Mouse (Mus musculus) kidney, postnatal 14 days (tissue): ENCODE results near the gene Lif.
A peak's percentile ranks its signal among the peaks of the same experiment; 100 is the strongest.

Experiments used
- DNase-seq: peaks from one replicate; pipeline ENCODE4 v3.0.0; 2022; ENCODE audit warnings: mixed read lengths

Lif gene

DNA sequence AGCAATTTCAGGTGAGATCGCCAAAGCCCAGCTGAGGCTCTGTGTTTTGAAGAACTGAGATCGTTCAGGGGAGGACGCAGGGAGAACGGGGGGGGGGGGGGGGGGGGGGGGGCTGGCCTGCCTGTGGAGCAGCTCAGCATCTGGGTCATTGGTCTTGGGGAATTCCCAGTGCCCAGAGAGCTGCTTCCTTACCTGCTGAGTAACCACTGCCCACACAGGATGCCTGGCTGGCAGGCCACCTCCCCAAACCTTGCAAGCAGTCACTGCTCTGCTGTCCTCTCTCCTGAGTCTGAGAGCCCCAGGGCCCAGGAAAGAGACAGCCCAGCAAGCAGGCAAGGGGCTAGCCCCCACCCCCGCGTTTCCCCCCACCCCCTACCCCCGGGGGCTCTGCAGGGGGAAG is 5.5 kb downstream of the Lif start:
- peak; percentile 27 for DNase-seq

DNA sequence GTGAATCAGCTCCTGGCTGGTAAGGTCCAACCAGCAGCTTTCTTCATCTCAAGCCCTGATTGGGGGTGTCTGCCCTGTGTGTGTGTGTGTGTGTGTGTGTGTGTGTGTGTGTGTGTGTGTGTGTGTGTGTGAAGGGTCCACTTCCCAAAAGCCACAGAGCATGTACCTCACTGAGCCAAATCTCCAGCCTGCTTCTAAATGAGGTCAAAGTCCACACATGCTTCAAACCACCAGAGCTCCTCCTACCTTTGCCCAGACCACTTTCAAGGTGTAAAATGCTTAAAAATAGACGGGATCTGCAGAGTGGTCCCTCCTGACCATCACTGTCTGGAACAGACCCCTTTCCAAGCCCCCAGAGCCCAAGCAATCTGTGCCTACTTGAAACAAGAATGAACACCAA is 5.9 kb downstream of the Lif start:
- DNase-seq: peak; percentile 45

DNA sequence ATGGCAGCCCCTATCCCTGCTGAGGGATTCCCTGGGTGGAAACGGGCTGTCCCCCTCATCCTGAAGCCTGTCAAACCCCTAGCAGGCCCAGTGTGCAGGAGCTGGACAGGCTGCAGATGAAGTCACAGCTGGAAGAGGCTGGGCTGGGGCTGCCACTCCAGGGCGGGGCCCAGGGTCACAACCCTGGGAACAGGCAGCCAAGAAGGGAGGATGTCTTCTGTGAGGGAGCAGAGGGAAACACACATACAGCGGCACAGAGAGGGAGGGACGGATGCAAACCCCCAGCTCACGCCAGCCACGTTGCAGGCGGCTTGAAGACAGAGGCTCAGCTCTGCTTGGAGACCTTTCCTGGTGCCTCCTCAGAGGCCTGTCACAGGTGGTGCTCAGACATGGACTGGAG is 6.7 kb downstream of the Lif start:
- DNase-seq: peak; percentile 43

DNA sequence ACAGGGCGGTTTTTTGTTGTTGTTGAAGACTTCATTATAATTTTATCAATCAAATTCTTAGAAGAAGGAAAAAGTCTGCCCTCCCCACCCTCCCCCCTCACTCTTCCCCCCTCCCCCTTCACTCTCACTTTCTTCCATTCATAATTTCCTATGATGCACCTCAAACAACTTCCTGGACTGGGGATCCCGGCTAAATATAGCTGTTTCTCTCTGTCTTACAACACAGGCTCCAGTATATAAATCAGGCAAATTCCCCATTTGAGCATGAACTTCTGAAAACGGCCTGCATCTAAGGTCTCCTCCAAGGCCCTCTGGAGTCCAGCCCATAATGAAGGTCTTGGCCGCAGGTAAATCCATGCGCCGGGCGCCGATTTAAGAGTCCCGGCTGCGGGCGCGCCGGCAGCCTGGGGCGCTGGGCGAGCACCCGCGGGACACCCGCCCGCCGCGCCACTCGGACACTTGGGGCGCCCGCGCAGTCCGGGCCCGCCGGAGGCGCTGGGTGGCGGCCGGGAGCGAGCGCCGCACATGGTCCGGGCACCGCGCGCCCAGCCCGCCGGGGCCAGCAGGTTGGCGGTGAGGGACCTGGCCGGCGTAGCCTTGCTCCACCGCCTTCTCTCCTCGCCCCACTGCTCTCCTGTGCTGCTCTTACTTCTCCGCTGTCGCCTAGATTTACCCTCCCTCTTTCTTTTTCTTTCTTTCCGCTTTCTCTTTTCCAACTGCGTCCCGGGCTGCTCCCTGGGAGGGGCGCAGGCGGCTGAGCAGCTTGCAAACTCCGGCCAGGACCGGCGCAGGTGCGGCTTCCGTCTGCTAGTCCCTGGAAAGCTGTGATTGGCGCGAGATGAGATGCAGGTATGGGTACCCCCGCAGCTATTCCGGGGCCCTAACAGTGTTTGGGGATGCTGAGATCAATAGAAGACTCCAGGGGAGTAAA is 9.2 kb downstream of the Lif start:
- peak; percentile 78 for DNase-seq

DNA sequence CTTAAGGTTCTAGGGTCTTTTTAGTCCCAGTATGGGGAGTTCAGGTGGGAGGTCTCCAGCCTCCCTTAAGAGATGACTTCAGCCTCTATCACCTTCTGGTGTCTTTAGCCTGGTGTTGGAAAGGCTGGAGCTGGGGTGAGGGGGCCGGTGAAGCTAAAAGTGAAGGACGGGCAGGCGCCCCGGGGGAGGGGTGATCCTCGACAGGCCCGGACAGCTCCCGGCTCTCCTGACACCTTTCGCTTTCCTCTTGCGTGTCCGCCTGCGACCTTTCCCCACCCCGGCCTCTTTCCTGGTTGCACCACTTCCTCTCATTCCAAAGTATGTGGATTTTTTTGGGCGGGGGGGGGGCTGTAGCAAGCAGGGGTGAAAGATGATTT is 9.8 kb downstream of the Lif start:
- DNase-seq: no peak

DNA sequence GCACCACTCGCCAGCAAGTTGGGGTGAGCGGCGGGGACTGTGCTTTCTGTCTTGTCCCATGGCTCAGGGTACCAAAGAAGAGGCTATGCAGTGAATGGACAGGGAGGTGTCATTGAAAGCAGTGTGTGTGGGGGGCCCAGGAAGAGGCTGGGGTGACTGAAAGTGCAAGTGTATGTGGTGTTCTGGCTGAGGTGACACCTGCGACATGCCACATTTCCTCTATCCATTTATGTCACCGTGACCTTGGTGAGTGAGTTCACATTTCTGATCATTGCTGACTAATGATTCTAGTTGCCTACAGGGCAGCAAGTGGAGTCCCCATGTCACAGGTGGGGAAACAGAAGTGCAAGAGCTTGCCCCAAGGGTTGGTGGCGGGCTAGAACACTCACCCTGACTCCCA is 11.1 kb downstream of the Lif start:
- no peak for DNase-seq

DNA sequence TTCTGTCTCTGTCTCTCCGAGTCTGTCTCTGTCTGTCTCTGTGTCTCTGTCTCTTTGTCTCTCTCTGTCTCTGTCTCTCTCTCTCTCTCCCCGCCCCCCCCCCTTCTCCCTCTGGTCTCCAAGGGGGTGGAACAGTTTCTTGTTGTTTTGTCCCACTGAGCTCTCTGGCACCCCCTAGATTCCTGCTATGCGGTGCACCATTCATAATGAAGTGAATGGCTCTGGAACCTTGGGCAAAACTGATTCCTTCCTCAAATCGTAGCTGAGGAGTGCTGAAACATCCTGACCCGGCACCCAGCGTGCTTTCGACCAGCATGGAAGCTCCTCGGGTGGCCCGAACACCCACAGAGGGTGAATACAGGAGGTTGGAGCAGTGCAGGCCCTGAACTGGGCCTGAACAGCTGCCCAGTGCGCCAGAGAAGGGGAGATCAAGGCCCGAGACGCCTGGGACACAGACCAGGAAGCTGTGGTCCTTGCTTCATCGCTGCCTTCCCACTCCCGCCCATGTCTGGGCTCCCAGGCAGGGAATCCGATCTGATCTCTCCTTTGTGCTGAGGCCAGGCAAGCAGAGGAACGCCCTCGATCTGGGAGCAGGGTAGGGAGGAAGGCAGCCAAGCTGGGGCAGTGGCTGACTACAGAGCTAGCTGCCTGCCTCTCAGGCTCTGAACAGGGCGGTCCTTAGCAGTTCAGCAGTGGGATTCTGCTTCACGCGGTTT is 13.5 kb downstream of the Lif start:
- DNase-seq: no peak

DNA sequence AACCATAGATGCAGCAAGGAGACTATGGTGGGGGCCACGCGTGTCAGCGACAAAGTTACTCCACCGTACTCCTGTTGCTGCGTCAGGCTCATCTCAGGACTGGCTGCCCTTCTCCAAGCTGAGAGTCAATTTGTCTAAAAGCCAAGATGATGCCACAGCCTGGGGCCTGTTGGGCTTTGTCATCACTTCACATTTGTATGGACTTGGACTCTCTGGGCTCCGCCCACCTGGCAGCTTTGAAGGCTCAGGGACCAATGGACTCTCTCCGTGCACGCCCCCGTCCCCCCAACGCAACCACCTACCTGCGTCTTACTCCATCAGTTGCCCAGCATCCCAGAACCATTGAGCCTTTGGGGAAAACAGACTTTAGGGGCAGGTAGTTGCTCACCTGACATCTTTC is 14.2 kb downstream of the Lif start:
- no peak for DNase-seq

DNA sequence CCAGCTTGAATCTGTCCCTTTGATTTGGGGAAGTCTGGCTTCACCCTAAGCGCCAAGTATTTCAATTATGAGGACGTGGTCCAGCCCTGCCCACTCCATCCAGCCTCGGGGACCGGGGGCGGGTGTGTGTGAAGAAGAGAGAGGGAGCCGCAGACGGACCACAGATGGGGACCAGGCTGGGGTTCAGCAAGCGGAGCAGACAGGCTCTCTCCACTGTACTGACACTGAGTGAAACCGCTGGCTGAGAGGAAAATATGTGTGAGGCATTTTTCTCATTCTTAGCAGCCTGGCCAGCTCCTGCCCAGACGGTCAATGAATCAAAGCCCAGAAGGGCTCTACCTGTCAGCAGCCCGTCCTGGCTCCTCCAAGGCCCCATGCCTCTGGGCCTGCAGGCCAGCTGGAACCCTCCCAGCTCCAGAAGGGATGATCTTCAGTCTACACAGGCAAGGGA is 19.1 kb downstream of the Lif start:
- peak; percentile 53 for DNase-seq

DNA sequence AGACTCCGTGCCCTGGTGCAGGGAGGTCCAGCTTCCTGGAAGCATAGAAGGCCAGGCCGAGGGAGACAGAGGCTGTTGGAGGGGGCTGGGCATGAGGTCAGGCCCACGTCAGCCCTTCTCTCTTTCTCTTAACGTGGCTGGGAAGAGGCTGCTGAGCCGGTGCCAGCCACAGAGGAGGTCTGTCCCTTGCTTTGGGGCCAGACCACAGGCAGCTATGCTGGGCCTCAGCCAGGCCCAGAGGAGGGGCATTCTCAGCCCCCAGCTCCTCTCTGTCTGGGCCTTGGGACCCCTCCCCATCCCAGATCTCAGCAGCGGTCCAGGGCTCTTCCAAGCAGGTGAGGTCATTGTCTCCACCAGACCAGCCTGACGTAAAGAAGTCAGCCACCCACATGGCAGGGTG is 22.6 kb downstream of the Lif start:
- DNase-seq: no peak

DNA sequence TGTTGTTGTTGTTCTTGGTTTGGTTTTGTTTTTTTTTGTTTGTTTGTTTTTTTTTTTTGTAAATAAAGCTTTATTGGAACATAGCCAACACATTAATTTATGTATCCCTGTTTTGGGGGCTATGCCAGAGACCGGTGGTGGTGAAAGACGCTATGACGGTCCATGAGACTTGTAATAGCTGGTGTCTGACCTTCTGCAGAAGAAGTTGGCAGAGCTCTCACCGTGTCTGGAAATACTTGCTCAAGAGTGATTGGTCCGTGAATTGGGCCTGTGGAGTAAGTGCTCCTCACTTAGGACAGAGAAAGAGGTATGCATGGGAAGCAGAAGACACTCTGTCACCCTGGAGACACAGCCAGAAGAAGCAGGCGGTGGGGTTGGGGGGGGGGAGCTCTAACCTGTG is 24.5 kb downstream of the Lif start:
- no peak for DNase-seq

DNA sequence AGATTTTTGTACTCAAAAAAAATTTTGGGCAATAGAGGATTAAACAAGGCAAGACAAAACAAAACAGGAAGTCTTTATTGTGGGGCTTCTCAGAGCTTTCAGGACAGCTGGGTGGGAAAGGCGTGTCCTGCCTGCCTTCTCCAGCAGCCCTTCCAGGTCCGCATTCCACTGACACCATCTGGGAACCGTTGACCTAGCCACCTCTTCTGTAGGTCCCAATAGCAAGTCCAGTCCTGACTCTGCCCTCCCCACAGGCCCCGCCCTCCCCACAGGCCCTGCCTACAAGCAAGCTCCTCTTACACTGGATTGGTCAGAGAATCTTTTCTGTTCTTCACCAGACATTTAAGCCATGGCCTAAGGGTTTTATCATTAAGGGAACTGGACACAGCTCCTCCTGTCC is 26.3 kb downstream of the Lif start:
- no peak for DNase-seq

DNA sequence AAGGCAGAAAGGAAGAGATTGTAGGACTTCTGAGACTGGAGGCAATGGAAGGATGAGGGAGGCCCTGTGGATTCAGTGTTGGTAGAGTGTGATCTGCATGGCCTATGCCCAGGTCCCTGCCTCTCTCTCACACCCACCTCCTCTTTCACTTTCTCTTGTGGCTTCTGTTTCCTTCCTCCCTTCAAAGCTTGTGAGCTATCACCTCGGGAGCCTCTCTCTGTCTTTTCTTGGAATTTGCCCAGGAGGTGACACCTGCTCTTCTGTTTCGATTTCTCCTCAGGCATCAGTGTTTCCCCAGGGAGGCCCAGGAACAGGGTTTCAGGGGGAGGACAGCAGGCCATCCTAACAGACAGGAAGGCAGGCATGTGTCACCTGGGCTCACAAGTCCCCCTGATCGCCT is 31.9 kb downstream of the Lif start:
- DNase-seq: no peak

DNA sequence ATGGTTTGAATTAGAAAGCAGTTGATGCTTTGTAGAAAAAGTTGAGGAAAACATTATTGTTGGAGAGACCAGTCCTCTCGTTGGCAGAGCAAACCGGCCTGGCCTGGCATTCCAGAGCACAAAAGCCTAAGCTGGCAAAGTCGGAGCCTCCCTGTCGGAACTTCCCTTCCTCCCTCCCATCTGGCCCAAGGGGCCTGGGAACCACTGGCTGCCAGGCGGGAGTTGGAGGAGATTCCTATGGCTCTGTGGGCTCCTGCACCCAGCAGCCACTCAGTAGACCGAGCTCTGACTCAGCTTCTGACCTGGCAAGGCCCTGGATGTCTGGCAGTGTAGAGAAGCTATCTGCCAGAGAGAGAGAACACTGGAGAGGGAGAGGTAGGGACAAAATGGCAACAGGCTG is 34.3 kb downstream of the Lif start:
- no peak for DNase-seq

DNA sequence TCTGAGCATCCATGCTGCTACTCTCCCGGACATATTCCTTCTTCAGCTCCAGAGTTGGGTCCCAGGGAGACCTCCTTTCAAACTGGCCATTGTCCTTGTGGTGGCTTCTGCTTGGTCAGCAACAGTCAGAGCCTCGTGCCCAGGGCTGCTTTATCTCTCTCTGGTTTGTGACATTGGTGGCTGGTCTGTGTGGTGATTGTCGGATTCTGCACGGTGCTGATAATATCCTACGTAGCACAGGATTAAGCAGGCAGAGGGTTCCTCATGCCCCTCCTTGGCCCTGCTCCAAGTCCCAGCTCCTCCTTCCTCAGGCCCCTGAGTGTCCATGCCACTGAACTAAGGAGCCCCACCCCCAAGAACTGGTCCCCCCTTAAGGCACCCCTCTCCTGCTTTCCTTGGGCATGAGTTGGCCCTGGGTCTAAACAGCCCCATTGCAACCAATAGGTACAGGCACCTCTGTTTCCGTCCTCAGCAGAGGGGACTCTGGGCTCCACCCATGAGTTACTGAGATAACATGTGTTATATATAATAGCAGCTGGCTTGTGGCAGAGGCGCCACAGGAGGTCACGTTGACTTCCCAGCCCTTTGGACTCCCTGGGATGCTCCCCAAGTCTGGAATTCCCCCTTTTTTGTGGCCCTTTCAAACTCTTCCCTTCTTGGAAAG is 35.0 kb downstream of the Lif start:
- no peak for DNase-seq

DNA sequence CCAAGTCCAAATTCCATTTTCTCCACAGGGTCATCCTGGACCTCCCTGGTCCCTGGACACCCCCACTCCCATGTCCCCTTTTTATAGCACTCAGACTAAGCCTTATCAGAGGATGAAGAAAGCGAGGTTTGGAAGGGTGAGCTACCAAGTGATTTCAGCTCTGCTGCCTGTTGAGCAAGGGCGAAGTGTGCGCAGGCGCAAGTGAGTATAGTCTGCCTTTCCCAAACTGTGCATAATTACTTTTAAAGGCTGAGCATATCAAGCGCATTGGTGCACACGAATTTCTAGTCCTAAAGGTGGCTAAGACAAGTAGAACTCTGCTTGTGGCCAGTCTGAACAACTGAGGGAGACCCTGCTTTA is 35.5 kb downstream of the Lif start:
- no peak for DNase-seq

DNA sequence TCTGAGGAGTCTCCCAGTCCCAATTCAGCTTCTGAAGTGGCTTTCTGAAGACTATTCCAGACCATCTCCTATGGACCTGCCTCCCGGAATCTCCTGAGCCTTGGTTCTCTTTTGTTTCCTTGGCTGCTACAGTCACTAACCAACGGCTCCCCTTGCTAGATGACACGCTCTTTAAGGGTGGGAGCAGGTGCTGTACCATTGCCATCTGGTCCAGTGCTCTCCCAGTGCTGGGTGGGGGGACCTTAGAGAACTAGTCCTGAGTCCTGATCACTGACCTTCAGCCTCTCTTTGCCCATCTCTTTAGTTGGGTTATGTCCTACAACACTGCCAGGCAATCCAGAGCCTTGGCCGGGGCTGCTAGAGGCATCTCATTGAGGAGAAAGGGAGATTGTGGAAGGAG is 36.1 kb downstream of the Lif start:
- no peak for DNase-seq

DNA sequence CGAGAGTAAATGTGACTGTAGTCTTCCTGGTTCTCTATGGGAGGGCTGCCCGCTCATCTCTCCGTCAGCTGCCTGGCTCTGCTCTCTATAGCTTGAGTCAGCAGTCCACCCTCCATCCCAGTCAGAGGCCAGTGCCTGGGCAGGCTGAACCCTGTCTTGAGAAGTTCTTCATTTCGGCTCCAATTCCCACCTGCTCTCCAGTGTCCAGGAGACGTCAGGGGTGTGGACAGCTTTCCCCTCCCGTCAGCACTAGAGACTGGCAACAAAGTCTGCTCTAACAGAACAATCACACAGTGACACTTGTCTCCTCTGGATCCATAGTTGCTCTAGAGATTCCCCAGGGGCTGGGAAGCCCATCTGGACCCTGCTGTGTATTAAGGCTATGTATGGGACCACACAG is 36.7 kb downstream of the Lif start:
- DNase-seq: no peak

DNA sequence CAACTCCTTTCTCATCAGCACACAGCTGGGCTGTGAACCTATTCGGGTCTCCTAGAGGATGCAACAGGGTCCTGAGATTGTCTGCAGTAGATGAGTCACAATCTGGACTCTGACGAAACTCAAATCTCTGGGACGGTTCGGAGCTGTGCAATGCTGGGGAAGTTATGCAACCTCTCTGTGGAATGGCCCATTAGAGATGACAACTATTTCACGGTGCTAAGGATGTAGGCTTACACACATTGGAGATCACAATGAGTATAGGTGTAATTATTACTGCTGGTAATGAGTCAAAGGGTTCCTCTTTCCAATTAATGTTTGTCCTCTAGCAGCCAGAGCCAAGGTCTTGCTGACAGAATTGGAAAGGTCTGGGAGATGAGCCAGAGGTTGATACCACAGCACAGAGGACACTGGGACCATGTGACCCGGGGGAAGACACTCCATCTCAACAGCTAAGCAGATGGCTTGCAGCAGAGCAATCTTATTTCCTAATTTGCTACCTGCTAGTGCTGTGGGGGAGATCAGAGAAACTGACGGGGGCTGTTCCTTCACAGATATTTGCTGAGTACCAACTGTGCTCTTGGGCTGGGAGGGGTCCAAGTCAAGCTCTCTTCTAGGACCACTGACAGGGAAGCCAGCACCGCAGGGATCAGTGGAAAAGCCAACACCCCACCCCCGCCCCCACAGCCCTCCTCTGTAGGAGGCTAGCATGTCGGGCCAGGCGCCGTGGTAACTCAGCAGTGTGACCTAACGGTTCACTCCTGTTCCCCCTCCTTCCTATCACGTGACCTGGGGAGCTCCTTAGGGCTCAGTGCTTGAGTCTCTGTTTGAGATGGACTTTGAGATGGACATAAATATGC is 37.4 kb downstream of the Lif start:
- peak; percentile 67 for DNase-seq

DNA sequence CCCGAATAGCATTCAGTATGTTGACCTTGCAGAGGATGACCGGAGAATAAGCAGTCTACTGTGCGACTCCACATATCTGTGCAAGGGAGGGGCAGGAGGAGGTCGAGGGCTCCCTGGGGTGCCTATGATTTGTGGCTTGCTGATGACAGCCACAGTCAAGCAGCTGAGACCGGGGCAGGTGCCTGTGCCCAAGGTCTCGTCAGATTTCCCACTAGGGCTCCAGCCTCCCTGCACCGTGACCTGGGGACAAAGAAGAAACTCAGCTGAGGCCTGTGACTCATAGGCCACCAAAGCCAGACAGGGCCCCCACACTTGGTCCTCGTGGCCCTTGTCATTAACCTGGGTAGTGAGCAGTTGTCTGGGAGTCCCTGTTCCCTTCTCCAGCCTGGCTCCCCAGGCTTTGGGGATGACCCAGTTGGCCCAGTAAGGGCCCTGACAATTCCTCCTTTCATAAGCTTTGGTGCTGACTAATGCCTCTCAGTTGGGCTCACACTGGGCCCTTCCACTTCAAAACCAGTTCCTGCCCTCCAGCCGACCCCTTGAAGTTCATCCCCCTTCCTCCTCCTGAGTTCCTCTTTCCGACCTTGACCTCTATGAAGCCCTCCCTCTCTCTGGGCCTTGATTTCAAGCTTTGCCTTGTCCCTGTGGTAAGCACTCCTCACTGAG is 39.4 kb downstream of the Lif start:
- DNase-seq: no peak

DNA sequence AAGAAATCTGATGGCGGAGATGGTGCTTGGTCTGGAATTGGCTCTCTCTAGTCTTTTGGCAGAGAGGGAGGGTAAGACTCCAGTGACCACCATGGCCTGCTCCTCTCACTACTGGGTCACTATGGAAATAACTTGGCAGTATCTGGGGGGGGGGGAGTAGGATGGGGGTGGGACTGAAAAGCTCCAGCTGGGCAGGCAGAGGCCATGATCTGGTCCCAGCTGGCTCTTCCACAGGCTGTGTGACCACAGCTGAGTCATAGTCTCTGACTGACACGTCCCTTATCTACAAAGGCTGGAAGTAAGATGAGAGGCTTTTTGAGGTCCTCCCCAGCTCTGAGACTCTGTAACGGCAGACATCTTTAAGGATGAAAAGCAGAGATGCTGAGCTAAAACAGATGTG is 40.4 kb downstream of the Lif start:
- no peak for DNase-seq

DNA sequence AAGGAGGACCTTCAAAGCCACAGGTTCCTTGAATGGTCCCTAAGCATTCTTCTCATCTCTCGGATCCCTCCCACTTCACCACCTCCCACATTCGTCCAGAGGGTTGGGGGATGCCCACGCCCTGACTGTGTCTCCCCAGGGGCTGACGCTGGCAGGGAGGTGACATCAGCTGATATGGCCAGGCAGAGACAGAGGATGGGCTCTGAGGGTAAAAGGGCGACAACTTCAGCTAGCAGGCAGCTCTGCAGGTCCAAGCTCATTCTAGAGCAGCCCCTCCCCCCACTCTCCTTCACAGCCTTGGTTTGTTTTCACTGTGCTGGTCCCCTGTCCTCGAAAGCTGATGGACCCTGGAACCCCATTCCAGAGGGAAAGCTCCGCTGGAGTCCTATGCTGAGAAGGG is 41.3 kb downstream of the Lif start:
- DNase-seq: no peak
